Comparison of ENCODE assay signal across 8 mouse cellular contexts in genomic region chr9:48817399-48817793, GRCm38 (mm10). TPM values are rescaled to one million over a fixed set of nuclear protein-coding genes. Genes with fewer than 3 reads are reported as not detected.
A peak's percentile ranks its signal among the peaks of the same experiment; 100 is the strongest.
DNase-seq lines count a peak whose midpoint lies in the region; ATAC-seq lines count a peak whose summit lies in the region.

No protein-coding gene starts in this region.

- H3K4me2 ChIP-seq in forebrain, embryonic 16.5 days (ENCODE audit: low read length) = no peak overlapping the region
- no peak overlapping the region for H3K4me2 ChIP-seq in liver, embryonic 16.5 days (ENCODE audit: low read depth, low read length)

- peaks cover 30% of the 10 kb centered on the region for H3K36me3 ChIP-seq in forebrain, embryonic 10.5 days (replicated peaks)
- H3K36me3 ChIP-seq in forebrain, embryonic 16.5 days (ENCODE audit: control insufficient read depth, insufficient read depth) = no peaks in the 10 kb centered on the region
- no peaks in the 10 kb centered on the region for H3K36me3 ChIP-seq in liver, embryonic 16.5 days (ENCODE audit: control insufficient read depth, insufficient read depth)
- H3K36me3 ChIP-seq in hindbrain, embryonic 10.5 days = peaks cover 3% of the 10 kb centered on the region

- ATAC-seq in forebrain, embryonic 16.5 days = no peak
- peak; percentile 20; the same call in 1 of the 2 replicates for ATAC-seq in liver, embryonic 16.5 days (ENCODE audit: low read depth)

- no peak overlapping the region for H3K4me3 ChIP-seq in forebrain, embryonic 10.5 days
- no peak overlapping the region for H3K4me3 ChIP-seq in forebrain, embryonic 16.5 days (replicated peaks; ENCODE audit: low read length)
- H3K4me3 ChIP-seq in liver, embryonic 16.5 days (ENCODE audit: low read depth, low read length) = no peak overlapping the region
- no peak overlapping the region for H3K4me3 ChIP-seq in hindbrain, embryonic 10.5 days

- DNase-seq in forebrain, embryonic 10.5 days (ENCODE audit: extremely low spot score, low spot score) = no peak
- no peak for DNase-seq in liver
- DNase-seq in heart, postnatal 4 days = peak; percentile 57
- peak; percentile 89 for DNase-seq in skeletal muscle tissue, adult 2 months (ENCODE audit: low read depth, low spot score)
- no peak for DNase-seq in hindbrain, embryonic 10.5 days (ENCODE audit: low spot score)
- no peak for DNase-seq in cerebellum, postnatal 36 days

- H3K9me3 ChIP-seq in forebrain, embryonic 10.5 days = no peaks in the 10 kb centered on the region
- no peaks in the 10 kb centered on the region for H3K9me3 ChIP-seq in forebrain, embryonic 16.5 days (ENCODE audit: control insufficient read depth, low read length)
- no peaks in the 10 kb centered on the region for H3K9me3 ChIP-seq in liver, embryonic 16.5 days (replicated peaks; ENCODE audit: control insufficient read depth, low read length)
- H3K9me3 ChIP-seq in hindbrain, embryonic 10.5 days = no peaks in the 10 kb centered on the region

- no peak overlapping the region for H3K9ac ChIP-seq in forebrain, embryonic 16.5 days (replicated peaks; ENCODE audit: low read depth, low read length)
- no peak overlapping the region for H3K9ac ChIP-seq in liver, embryonic 16.5 days (ENCODE audit: low read depth, low read length)

- 0 out of 2 replicates have a peak overlapping the region, but pooled peaks have one; percentile 31 for H3K27ac ChIP-seq in forebrain, embryonic 10.5 days
- no peak overlapping the region for H3K27ac ChIP-seq in forebrain, embryonic 16.5 days (ENCODE audit: low read length)
- H3K27ac ChIP-seq in liver, embryonic 16.5 days (ENCODE audit: low read length) = no peak overlapping the region
- no peak overlapping the region for H3K27ac ChIP-seq in hindbrain, embryonic 10.5 days

- peaks cover 5% of the 10 kb centered on the region; the same call in 1 of the 2 replicates for H3K27me3 ChIP-seq in forebrain, embryonic 10.5 days (ENCODE audit: poor library complexity, severe bottlenecking)
- H3K27me3 ChIP-seq in forebrain, embryonic 16.5 days (replicated peaks; ENCODE audit: control insufficient read depth, insufficient read depth, low read length) = no peaks in the 10 kb centered on the region
- H3K27me3 ChIP-seq in liver, embryonic 16.5 days (ENCODE audit: control insufficient read depth, insufficient read depth, low read depth, low read length) = peaks cover 13% of the 10 kb centered on the region; the same call in 1 of the 2 replicates
- no peaks in the 10 kb centered on the region for H3K27me3 ChIP-seq in hindbrain, embryonic 10.5 days (ENCODE audit: insufficient read depth, poor library complexity, severe bottlenecking)

- WGBS in forebrain, embryonic 10.5 days = 89% methylated on average over 7 of the region's 7 CpGs
- 87% methylated on average over 7 of the region's 7 CpGs for WGBS in forebrain, embryonic 16.5 days
- 37% methylated on average over 7 of the region's 7 CpGs for WGBS in liver, embryonic 16.5 days (ENCODE audit: insufficient replicate concordance)
- WGBS in hindbrain, embryonic 10.5 days = 88% methylated on average over 7 of the region's 7 CpGs

- peaks cover 66% of the 10 kb centered on the region for H3K4me1 ChIP-seq in forebrain, embryonic 10.5 days
- 0 out of 2 replicates have a peak, but pooled peaks cover 7% of the 10 kb centered on the region for H3K4me1 ChIP-seq in forebrain, embryonic 16.5 days (replicated peaks; ENCODE audit: control insufficient read depth, insufficient read depth, low read length)
- peaks cover 20% of the 10 kb centered on the region for H3K4me1 ChIP-seq in liver, embryonic 16.5 days (ENCODE audit: control insufficient read depth, low read depth, low read length)
- peaks cover 67% of the 10 kb centered on the region for H3K4me1 ChIP-seq in hindbrain, embryonic 10.5 days (replicated peaks)

RNA-seq across cellular contexts. Expression of gene Zbtb16, which starts 18.6 kb away (rescaled TPM):
- polyA plus RNA-seq in forebrain, embryonic 10.5 days (2016; fragmentation: Nextera tagmentation; extraction: Ambion mirVana) = 27.0 and 29.1 TPM in 2 replicates
- 5.1 and 6.1 TPM in 2 replicates for polyA plus RNA-seq in forebrain, embryonic 16.5 days (2015; fragmentation: Nextera tagmentation; extraction: Ambion mirVana)
- 0.75 and 1.1 TPM in 2 replicates for polyA plus RNA-seq in liver, embryonic 16.5 days (2015; fragmentation: Nextera tagmentation; extraction: Ambion mirVana)
- 10 to 100 TPM; 24.0 to 24.7 TPM for total RNA-seq in heart, postnatal 4 days (2021)
- polyA plus RNA-seq in hindbrain, embryonic 10.5 days (2016; fragmentation: Nextera tagmentation; extraction: Ambion mirVana) = 22.6 and 35.6 TPM in 2 replicates

Comparison
In these comparisons a context has a peak if more than half of its experiments do, and no peak if none do; other contexts are left out.
1. DNase-seq: peak in heart, postnatal 4 days (single experiment) and skeletal muscle tissue, adult 2 months (single experiment); none in forebrain, embryonic 10.5 days (single experiment), liver (single experiment), hindbrain, embryonic 10.5 days (single experiment) and cerebellum, postnatal 36 days (0 of 2).